Mouse (Mus musculus) hindbrain, embryonic 10.5 days (tissue): ENCODE results near the gene Mlh3. TPM values are rescaled to one million over a fixed set of nuclear protein-coding genes. Genes with fewer than 3 reads are reported as not detected.

Experiments
- DNase-seq: peaks from one replicate; pipeline ENCODE4 v3.0.0-alpha.2; 2017; ENCODE audit warnings: low spot score
- H3K27ac ChIP-seq: fragments of 300-500 bp; sonication (generic); 2 replicates; pipeline ENCODE4 v1.5.1; 2016; ENCODE audit warnings: mild to moderate bottlenecking, moderate library complexity
- H3K27me3 ChIP-seq: fragments of 300-500 bp; sonication (generic); 2 replicates; pipeline ENCODE4 v1.6.1; 2016; ENCODE audit warnings: mild to moderate bottlenecking; ENCODE audit not compliant: poor library complexity, insufficient read depth, severe bottlenecking
- H3K36me3 ChIP-seq: fragments of 300-500 bp; sonication (generic); 2 replicates; pipeline ENCODE4 v1.6.1; 2016; ENCODE audit warnings: mild to moderate bottlenecking, moderate library complexity
- H3K4me1 ChIP-seq: fragments of 300-500 bp; sonication (generic); replicated peaks from 2 replicates; pipeline ENCODE4 v1.6.1; 2016; ENCODE audit warnings: mild to moderate bottlenecking
- H3K4me3 ChIP-seq: fragments of 300-500 bp; sonication (generic); 2 replicates; pipeline ENCODE4 v1.5.1; 2016; ENCODE audit warnings: mild to moderate bottlenecking, moderate library complexity
- H3K9me3 ChIP-seq: fragments of 300-500 bp; sonication (generic); 2 replicates; pipeline ENCODE4 v1.6.1; 2016; ENCODE audit warnings: mild to moderate bottlenecking, moderate library complexity
- WGBS: fragments of 180-500 bp; shearing (Covaris S2); methylation state at CpG from one replicate; pipeline ENCODE4 v1.1.7; 2016; 5-methylcytosine and 5-hydroxymethylcytosine counted together
- polyA plus RNA-seq: library from polyadenylated mRNA; unstranded; fragments of >200 nt; fragmentation: Nextera tagmentation; extraction: Ambion mirVana; gene quantifications from 2 replicates; pipeline ENCODE4 v1.2.1, GENCODE M21; 2016

Gene Mlh3
- polyA plus RNA-seq, 1 experiment from 2014 or later: 5.5 TPM

- no peak overlapping the region for H3K4me3 ChIP-seq
- H3K27ac ChIP-seq: no peak overlapping the region
- H3K9me3 ChIP-seq: no peaks in the 10 kb centered on the region
- H3K27me3 ChIP-seq: no peaks in the 10 kb centered on the region
- no peak for DNase-seq
- H3K4me1 ChIP-seq: peaks cover 25% of the 10 kb centered on the region
- H3K36me3 ChIP-seq: no peaks in the 10 kb centered on the region
- 83% methylated on average over 5 of the region's 5 CpGs for WGBS
These were observed 66.7 kb downstream of the Mlh3 start for GRCm38 (mm10) chr12:85203699-85204098.

- H3K9me3 ChIP-seq: no peaks in the 10 kb centered on the region
- no peak overlapping the region for H3K4me3 ChIP-seq
- peaks cover 36% of the 10 kb centered on the region for H3K4me1 ChIP-seq
- 0 out of 2 replicates have a peak, but pooled peaks cover 1% of the 10 kb centered on the region for H3K27me3 ChIP-seq
- peak overlapping the region; percentile 75; the same call in 1 of the 2 replicates for H3K27ac ChIP-seq
- WGBS: 82% methylated on average over 7 of the region's 7 CpGs
- no peaks in the 10 kb centered on the region for H3K36me3 ChIP-seq
- DNase-seq: no peak
These were observed 68.2 kb downstream of the Mlh3 start for GRCm38 (mm10) chr12:85202191-85202590.

DNA sequence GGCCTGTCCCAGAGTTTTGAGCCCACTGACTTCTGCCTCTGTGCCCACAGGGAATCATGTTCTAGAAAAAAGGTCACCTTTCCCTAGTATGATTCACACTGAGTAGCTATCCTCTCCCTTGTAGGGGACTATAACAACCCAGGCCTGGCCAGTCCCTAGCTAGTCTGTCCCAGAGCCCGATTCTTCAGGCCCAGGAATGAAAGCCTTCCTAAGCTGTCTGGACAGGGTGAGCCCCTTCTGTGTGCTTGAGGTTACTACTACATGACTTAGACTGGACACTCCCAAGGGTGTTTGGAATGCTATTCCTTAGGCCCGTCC is 68.6 kb downstream of the Mlh3 start:
- Histone ChIP-seq H3K9me3 (no peaks in the 10 kb centered on the region), H3K4me3 (no peak overlapping the region), H3K36me3 (no peaks in the 10 kb centered on the region), H3K4me1 (peaks cover 40% of the 10 kb centered on the region), H3K27me3 (0 out of 2 replicates have a peak, but pooled peaks cover 4% of the 10 kb centered on the region), H3K27ac (peak overlapping the region; percentile 75)
- no peak for DNase-seq
- 79% methylated on average over 2 of the region's 2 CpGs for WGBS

DNA sequence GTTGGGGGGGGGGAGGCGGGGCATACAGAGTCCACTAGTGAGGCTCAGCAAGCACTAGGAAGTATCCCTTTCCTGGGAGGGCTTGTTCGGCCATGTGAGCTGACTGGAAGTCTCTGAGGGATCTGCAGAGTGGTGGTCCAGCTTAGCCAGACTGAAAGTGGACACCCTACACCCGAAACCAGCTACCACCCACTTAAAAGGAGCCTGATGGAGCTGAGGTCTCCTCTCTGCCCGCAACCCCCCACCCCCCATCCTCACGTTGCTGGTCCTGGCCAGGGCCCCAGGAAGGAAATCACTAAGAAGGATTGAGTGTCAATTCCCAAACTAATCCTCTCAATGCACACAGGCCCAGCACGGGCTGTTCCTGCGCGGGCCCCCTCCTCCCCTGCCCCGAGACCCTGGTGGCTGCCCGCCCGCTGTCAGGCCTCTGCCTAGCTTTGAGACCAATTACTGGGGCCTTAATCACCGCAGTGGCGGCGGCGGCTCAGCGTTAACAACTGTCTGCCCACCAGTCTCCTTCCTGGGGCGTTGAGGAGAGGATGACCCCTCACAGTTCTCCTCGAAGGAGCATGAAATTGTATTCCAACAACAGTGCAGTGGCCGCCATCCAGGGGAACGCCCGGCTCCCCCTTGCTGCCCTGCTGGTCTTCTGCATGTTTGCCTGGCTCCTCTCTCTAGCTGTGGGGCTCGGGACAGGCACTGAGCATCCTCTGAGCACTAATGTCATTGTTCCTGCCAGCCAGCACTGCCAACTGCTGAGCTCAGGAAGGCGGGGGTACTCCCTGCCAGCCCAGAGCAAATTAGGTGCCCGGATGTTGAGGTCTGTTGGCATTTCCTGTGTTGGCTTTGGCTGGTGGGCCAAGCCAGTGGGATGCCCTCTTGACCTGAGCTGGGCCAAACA is 69.2 kb downstream of the Mlh3 start:
- Histone ChIP-seq H3K36me3 (no peaks in the 10 kb centered on the region), H3K27me3 (peaks cover 6% of the 10 kb centered on the region; the same call in 1 of the 2 replicates), H3K4me1 (peaks cover 43% of the 10 kb centered on the region), H3K27ac (peak overlapping the region; percentile 75), H3K9me3 (no peaks in the 10 kb centered on the region), H3K4me3 (peak overlapping the region; percentile 5; the same call in 1 of the 2 replicates)
- no peak for DNase-seq
- 26% methylated on average over 24 of the region's 24 CpGs for WGBS

DNA sequence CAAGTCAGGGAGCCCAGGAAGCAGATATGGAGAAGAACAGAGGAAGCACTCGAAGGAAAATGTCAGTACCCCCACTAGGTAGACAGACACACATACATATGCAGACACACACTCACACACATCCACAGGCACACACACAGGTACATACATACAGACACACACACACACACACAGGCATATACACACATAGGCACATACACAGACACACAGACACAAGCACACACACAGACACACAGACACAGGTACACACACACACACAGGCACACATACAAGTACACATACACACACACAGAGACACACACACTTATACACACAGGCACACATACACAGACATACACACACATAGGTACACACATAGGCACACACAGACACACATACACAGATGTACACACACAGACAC is 70.4 kb downstream of the Mlh3 start:
- peaks cover 39% of the 10 kb centered on the region for H3K4me1 ChIP-seq
- H3K4me3 ChIP-seq: no peak overlapping the region
- peaks cover 18% of the 10 kb centered on the region; the same call in 1 of the 2 replicates for H3K27me3 ChIP-seq
- H3K36me3 ChIP-seq: no peaks in the 10 kb centered on the region
- no peak for DNase-seq
- no peaks in the 10 kb centered on the region for H3K9me3 ChIP-seq
- no peak overlapping the region for H3K27ac ChIP-seq
- 90% methylated on average over 1 of the region's 1 CpGs for WGBS

DNA sequence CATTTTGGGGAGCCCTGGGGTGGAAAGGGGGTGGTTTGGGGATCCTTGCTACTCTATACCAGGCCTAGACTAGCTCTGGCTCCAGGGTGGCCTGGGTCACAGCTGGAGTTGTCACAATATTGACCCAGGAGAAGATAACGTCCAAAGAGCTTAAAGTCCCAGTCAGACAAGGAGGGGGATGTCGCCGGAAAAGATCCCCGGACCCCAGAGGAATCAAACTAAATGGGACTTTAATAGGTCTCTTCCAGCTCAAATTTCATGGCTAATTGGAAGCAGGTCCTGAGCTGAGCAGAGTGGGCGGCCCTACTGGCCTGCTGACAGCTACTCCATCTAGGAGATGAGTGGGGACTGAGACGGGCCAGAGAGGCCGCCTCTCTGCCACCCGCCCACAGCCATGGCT is 72.5 kb downstream of the Mlh3 start:
- H3K9me3 ChIP-seq: no peaks in the 10 kb centered on the region
- H3K4me3 ChIP-seq: peak overlapping the region; percentile 4; the same call in 1 of the 2 replicates
- DNase-seq: peak; percentile 52
- H3K36me3 ChIP-seq: no peaks in the 10 kb centered on the region
- 0 out of 2 replicates have a peak overlapping the region, but pooled peaks have one; percentile 43 for H3K27ac ChIP-seq
- 43% methylated on average over 8 of the region's 8 CpGs for WGBS
- H3K4me1 ChIP-seq: peaks cover 40% of the 10 kb centered on the region
- H3K27me3 ChIP-seq: peaks cover 32% of the 10 kb centered on the region

DNA sequence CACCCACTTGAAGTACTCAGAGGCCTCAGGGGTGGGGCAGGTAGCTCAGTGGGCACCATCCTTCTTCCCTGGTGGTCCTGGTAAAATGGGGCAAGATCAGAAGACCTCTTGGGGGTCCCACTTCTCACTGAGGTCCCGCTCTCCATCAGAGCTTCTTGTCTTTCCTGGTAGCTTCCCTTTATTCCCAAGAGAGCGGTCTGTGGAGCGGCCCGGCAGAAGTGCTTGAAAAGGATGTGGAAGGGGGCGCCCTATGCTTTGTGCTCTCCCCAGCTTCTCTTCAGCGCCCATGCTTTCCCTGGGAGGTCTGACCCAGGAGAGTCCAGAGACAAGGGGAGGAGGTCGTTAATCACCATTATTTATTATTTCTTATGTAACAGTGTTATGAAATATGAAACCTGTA is 73.0 kb downstream of the Mlh3 start:
- Histone ChIP-seq H3K4me1 (peaks cover 46% of the 10 kb centered on the region), H3K27ac (peak overlapping the region; percentile 43; the same call in 1 of the 2 replicates), H3K4me3 (no peak overlapping the region), H3K27me3 (peaks cover 38% of the 10 kb centered on the region), H3K36me3 (no peaks in the 10 kb centered on the region), H3K9me3 (no peaks in the 10 kb centered on the region)
- no peak for DNase-seq
- 70% methylated on average over 7 of the region's 7 CpGs for WGBS

GRCm38 (mm10) chr12:85196191-85196590 is 74.2 kb downstream of the Mlh3 start:
- WGBS: 92% methylated on average over 10 of the region's 10 CpGs
- Histone ChIP-seq H3K27me3 (peaks cover 41% of the 10 kb centered on the region), H3K4me3 (no peak overlapping the region), H3K9me3 (no peaks in the 10 kb centered on the region), H3K36me3 (no peaks in the 10 kb centered on the region), H3K4me1 (peaks cover 37% of the 10 kb centered on the region), H3K27ac (peak overlapping the region; percentile 23; the same call in 1 of the 2 replicates)
- DNase-seq: no peak

DNA sequence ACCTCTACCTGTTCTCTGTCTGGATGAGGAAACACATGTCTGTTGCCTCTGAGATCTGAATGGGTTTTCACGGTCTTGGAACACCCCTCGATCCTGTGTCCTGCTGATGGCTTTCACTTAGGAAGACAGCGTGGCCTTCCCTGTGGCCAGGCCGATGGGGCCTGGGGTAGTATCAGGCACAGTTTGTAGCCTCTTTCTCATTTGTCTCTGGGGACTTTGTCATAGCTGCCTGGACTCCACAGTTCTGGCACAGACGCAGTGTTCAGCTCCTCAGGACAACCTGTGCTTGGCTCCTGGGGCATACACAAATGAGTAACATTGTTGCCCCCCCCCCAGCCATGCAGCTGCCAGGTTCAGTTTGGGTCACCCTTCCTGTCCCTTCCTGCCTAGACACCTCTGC is 75.3 kb downstream of the Mlh3 start:
- H3K4me3 ChIP-seq: no peak overlapping the region
- no peak for DNase-seq
- H3K9me3 ChIP-seq: no peaks in the 10 kb centered on the region
- 86% methylated on average over 5 of the region's 5 CpGs for WGBS
- no peaks in the 10 kb centered on the region for H3K36me3 ChIP-seq
- no peak overlapping the region for H3K27ac ChIP-seq
- H3K4me1 ChIP-seq: peaks cover 29% of the 10 kb centered on the region
- peaks cover 41% of the 10 kb centered on the region for H3K27me3 ChIP-seq

- Histone ChIP-seq H3K27me3 (peaks cover 41% of the 10 kb centered on the region), H3K9me3 (no peaks in the 10 kb centered on the region), H3K27ac (no peak overlapping the region), H3K4me1 (peaks cover 29% of the 10 kb centered on the region), H3K4me3 (no peak overlapping the region), H3K36me3 (no peaks in the 10 kb centered on the region)
- no peak for DNase-seq
- WGBS: 80% methylated on average over 4 of the region's 4 CpGs
These were observed 75.8 kb downstream of the Mlh3 start for GRCm38 (mm10) chr12:85194623-85195018.

- Histone ChIP-seq H3K27ac (no peak overlapping the region), H3K9me3 (no peaks in the 10 kb centered on the region), H3K4me1 (peaks cover 29% of the 10 kb centered on the region), H3K36me3 (no peaks in the 10 kb centered on the region), H3K4me3 (no peak overlapping the region), H3K27me3 (peaks cover 41% of the 10 kb centered on the region)
- no peak for DNase-seq
- 92% methylated on average over 11 of the region's 11 CpGs for WGBS
These were observed 76.3 kb downstream of the Mlh3 start for GRCm38 (mm10) chr12:85193923-85194622.

DNA sequence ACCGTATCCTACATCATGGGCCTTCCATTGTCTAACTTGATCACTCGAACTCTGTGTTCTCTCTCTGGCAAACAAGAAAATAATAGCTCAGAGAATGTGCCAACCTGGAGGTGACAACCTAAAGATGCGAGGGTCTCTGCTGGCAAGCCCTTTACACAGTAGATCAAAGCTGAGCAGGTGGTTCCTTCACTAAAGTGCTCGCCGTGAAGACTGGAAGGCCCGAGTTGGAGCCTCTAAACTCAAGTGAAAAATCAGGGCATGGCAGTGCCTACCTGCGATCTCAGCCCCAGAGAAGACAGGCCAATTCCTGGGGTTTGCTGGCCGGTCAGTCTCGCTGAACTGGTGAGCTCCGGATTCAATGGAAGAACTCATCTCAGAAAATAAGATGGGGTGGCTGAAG is 77.3 kb downstream of the Mlh3 start:
- peak overlapping the region; percentile 50 for H3K27ac ChIP-seq
- H3K36me3 ChIP-seq: no peaks in the 10 kb centered on the region
- no peaks in the 10 kb centered on the region for H3K9me3 ChIP-seq
- DNase-seq: no peak
- WGBS: 81% methylated on average over 10 of the region's 10 CpGs
- no peak overlapping the region for H3K4me3 ChIP-seq
- H3K4me1 ChIP-seq: peaks cover 28% of the 10 kb centered on the region
- peaks cover 41% of the 10 kb centered on the region for H3K27me3 ChIP-seq
